Mouse (Mus musculus) spleen, postnatal 36 days (tissue): ENCODE results near the gene Tspan18.

Source experiments
- DNase-seq, 2 experiments: peaks; one replicate each; pipeline ENCODE4 v3.0.0; 2022; ENCODE audit warnings: low spot score in 2 of 2, mixed read lengths in 1 of 2

Tspan18 gene

DNA sequence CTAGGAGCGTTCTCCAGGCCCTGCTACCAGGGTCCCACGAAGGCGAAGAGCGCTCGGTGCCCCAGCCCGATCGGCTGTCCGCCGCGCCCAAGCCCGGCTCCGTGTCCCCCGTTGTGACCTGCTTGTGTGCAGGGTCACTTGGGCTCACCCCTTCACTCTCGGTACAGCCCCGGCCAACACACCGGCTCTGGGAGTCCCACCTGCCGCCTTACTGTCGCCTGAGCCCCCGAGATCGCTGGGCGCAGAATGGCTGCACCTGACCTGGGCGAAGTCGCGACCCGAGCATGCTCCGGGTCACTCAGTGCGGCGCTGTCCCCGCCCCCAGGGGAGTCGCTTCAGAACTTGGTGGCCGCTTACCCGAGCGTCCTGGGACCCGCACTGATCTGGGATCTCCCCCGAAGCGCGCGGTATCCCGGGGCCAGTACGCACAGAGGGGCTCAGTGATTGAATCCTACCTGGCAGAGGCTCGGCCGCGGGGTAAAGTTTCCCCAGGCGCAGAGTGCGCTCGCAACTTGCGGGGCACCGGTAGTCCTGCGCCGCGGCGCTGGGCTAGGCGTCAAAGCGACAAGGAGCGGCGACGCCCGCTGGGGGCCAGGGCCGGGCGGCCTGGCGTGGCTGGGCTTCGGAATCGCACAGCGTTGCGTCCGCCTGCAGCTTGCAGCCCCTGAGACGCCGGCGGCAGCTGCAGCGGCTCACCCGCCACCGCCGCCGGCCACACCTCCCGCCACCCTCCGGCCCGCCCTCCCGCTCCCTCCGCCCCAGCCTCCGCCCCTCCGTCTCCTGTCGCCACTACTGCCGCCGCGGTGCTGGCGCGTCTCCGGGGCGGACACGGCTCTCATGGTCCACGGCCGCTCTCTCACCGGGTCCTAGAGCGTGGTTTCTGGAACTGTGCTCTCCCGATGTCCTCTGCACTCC lies at the start of gene Tspan18:
Gene Tspan18, minus strand, starts transcription at position 689 of the 915 bp plus-strand sequence.
- peak; percentile 36 to 44 for DNase-seq

DNA sequence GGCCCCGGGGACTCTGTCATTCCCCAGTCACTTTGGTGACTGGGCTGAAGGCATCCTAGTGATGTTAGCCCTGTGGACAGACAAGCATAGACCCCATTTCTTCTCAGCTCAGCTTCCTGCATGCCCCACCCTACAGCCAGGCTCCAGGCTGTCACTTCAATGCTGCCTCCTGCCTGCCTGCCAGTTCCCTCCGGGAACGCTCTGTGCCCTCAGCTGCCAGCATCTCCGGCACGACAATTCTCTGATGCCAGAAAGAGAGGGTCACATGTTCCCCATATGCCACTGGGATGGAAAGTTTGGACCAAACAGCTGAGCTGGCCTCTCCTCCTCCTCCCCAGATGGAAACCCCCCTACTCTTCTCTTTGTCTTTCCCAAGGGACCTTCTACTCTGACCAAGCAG lies 49.5 kb upstream of the Tspan18 start:
- DNase-seq: no peak

DNA sequence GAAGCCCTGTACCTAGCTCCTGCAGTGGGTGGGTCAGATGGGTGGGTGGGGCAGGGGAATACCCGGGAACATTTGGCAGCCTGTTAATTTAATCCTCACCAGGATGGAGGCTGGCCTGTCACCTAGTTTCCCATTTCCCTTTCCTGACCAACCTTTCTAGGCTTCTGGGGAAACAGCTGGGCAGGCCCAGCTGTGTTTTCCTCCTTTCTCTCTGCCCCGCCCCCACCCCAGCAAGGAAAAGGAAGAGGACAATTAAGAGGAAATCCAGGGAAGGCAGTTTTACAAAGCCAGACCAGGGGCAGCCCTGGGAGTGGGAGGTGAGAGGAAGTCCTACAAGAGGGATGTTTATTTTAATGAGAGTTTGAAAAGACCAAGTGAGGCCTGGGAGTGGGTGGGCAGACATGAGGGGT lies 46.4 kb upstream of the Tspan18 start:
- no peak for DNase-seq

DNA sequence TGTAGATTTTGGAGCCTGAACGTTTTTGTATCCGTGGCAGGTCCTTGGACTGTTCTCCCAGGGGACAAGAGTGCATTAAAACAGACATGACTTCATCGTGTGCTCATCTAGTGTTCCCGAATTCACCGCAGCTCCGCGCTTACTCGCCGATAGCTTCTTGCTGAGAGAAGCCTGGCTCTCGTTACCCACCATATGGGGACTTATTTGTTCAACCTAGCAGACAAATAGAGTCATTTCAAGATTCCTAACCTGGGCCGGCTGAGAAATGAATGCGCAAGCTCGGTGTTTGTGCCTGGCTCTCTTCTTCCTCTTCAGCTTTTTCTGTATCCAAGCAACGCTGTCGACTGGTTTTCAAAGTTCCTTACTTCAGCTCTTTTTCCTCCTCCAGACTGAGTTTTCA lies 43.5 kb upstream of the Tspan18 start:
- DNase-seq: no peak

DNA sequence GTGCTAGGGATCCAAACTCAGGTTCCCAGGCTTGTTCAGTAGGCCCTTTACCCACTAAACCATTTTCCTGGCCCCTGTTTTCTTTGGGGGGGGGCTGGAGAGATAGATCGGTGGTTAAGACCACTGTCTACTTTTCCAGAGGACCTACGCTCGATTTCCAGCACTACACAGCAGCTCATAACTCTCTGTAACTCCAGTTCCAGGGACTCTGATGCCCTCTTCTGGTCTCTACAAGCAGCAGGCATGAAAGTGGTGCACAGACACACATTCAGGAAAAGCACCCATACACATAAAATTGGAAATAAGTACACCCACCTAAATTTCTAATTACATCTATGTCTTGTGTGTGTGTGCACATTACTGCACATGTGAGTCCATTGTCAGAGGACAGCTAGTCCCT lies 42.9 kb upstream of the Tspan18 start:
- no peak for DNase-seq

DNA sequence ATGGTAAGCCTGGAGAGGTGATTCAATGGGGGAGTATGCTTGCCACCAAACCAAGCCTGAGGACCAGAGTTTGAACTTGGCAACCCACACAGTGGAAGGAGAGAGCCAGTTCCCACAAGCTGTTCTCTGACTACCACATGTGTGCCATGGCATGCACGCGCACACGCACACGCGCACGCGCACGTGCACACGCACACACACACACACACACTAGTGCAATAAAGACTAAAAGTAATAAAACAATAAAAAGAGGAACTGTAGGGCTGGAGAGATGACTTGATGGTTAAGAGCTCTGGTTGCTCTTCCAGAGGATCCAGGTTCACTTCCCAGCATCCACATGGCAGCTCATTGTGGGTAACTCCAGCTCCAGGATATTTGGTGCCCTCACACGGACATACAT lies 38.6 kb upstream of the Tspan18 start:
- no peak for DNase-seq

DNA sequence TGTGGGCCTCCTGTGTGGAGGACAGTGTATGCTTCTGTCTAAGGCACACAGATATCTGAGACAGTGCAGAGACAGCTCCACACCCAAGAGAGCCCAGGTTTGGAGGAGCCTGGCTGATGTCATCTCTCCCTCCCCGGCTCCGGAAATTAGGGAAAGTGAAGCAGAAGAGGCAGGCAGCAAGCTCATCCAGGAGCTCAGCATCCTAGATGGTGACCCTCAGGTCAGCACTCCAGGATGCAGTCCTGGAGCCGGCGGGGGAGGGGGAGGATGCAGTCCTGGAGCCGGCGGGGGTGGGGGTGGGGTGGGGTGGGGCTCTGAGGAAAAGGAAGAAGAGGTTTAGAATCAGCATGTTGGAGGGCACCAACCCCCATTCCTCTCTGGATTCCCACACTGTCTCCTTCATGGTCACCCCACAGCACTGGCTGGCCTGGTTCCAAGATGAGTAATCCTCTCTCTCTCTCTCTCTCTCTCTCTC lies 37.8 kb upstream of the Tspan18 start:
- DNase-seq: no peak

DNA sequence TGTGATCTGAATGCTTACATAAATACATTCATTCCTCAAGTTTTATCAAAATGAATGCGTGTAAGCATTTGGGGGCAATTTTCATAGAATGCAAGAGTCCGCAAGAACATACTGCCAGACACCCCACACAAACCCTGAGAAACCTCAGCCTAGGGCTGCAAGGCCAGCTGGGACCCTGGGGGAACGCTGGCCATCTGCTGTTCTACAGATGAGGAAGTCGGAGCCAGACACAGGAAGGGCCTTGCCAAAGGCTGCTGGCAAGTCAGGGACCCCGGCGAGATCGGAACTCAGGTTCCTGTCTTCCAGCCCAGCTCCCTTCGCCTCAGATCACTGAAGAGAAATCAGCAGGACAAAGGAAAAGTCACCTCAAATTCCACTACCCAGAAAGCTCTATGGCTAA lies 34.6 kb upstream of the Tspan18 start:
- DNase-seq: no peak

DNA sequence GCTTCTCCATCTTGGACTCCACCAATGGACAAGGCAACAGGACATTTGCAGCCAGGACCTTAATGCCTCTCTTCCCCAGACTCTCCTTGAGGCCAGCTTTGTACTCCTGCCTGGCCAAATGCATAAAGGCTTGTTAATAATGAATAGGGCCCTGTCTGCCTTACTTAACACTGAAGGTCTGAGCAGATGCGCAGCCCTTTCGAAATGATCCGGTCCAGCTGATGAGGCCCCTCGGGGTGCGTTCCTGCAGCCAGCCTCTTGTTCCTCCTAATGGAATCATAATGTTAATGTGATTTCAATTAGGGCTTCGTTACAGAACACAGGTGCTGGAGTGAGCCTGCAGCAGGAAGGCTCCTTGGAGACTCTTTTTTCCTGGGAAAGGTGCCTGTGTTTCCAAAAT lies 33.7 kb upstream of the Tspan18 start:
- DNase-seq: no peak

DNA sequence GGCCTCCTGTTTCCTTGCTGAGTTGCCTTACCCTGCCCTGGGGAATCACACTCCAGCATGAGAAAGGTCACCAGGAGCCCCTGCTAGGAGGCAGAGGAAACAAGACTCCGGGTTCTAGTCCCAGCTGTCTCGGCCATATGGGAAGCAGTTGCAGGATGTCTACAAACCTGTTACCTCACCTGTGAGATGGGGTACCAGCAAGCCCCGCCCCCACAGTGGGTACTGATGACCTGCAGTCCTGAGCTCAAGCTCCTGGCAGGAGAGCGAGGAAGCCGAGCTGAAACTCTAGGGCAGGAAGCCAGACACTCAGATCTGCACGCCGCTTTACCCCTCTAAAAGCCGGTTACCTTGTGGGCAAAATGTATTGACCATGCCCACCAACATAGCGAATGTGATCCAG lies 31.1 kb upstream of the Tspan18 start:
- no peak for DNase-seq

DNA sequence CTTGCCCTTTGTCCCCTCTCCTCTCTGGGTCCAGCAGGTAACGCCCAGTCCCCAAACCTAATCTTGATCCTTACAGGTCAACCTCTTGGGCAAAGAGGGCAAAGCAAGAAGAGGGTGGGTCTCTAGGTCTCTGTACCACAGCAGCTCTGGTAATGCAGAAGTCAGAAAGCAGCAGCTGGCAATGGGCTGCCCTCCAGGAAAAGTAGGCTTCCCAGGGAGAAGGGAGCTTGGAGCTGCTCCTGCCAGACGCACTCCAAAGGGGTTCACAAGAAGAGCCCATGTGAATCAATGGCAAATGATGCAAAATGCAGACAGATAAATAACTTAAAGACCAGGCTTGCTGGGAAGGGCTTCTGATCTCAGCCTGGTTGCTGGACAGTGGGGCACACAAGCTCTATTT lies 30.6 kb upstream of the Tspan18 start:
- DNase-seq: no peak

DNA sequence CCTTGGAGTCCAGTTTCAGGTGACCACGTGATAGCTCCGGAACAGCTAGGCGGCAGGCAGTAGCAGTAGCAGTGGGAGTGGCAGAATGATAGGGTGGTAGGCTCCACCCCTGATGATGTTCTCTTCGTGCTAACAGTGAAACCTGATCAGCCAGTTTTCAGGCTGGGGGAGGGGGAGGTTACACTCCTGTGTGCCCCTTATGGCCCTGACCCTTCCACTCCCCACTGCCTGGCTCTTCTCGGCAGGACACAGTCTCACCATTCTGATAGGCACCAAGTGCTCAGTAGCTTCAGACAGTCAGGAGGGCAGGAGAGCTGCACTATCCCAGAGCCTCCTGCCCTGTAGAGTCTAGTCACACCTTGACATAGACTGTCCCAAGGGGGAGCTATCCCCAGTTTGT lies 27.1 kb upstream of the Tspan18 start:
- DNase-seq: no peak

DNA sequence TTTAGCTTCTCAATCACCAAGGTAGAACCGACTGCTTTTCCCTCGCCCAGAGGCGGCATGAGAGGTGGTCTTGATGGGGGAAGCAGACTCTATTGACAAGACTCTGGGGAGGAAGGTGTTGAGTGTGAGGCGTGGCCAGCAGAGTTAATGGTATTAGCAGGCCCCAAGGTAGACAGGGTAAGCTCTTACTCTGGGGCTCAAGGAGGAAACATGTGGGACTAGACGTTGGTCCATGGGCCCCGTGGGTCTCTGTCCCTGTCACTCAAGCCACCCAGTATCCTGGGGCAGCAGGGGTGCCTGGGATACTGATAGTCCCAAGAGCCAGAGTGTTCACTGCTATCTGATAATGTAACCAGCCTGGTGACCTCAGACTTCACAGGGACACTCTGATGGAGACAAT lies 26.0 kb upstream of the Tspan18 start:
- no peak for DNase-seq

DNA sequence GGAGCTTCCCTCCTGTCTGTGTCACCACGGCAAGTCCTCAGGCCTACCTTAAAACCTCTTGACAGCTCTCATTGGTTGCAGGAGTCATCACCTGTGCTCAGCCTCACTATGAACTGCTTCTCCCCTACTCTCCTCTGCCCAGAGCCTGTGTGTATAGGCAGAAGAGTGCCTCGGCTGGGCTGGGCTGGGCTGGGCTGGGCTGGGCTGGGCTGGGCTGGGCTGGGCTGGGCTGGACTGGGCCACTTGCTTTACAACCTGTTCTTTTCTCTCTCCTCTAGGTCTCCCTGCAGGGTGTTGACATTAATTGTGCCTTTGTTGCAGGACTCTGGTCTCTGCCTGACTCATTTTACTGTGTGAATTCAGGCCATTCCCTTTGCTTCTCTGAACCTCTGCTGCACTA lies 23.1 kb upstream of the Tspan18 start:
- DNase-seq: no peak

DNA sequence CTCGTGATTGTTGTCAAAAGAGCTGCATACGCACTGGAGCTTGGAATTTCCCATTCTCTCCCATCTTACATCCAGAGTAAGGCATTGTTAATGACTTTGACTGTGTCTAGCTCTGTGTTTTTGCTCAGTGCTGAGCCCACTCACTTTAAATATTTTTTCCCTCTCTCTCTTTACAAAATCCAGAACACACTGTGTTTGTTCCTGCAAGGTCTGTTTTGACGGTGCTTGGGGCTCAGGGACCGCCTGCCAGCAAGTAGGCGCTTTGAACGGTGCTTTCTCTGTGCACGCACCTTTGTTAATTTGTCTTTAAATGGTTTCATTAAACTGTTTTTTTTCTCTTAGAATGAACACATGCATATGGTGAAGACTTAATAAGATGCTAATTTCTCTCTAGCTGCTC lies 21.5 kb upstream of the Tspan18 start:
- no peak for DNase-seq

DNA sequence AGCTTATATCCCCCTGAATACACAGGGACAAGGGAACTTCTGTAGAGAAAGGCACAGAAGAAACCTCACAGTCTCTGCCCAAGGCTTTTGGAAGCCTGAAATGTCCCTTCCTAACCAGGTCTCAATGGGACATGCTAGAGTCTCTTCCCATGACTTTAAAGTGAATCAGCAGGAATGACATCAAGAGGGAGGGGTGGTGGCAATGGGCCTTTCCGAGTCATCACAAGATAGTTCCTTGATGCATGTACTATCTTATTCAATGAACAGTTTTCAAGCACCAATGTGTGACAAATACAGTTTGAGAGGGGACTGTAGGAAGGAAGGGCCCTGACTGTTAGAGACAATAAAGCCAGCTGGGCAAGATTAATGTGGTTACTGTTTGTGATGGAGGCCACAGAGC lies 20.3 kb upstream of the Tspan18 start:
- DNase-seq: no peak

DNA sequence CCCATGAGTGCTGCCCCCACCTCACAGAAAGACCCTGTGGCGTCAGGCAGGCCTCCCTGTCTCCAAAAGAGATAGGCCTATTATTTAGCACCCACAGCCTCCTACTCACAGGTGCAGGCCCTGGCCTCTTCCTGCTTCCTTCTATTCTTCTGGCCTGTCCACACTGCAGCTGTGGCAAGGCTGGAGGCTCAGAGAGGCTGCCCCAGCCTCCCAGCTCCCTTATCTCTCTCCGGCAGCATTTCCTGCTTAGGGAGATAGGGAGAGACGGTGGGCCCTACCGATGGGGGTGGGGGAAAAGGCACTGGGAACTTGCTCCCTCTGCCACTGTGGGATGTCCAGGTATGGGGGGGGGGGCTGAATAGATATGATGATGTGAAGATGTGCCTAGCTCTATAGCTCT lies 19.4 kb upstream of the Tspan18 start:
- DNase-seq: peak; percentile 49 to 67

DNA sequence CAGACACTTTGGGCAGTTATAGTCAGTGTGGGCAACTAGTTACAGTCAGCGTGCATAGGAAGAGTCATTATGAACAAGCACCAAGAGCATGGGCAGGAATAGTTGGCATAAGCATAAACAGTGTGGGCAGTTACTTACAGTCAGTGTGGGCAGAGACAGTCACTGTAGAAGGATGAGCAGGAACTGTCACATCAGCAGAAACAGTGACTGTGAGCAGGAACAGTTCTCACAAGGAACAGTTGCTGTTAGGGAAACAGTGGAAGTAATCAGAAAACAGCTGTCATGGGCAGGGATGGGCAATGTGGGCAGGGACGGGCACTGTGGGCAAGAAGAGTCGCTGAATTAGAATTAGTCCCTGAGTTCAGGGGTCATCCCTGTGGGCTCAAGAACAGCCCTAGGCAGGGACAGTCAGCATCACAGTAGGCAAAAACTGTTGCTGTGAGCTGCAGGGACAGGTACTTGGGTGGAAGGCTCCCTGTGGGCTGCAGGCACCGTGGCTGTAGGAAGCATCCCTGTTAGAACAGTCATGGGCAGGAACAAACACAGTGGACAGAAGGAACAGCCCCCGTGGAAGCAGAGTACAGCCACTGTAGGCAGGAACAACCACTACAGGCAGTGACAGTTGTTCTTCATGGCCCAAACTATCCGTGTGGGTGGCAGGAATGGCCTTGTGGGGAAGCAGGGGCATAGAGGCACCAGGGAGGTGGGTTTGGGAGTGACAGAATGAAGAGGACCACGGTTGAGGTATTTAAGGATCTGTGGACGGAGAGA lies 18.8 kb upstream of the Tspan18 start:
- no peak for DNase-seq

DNA sequence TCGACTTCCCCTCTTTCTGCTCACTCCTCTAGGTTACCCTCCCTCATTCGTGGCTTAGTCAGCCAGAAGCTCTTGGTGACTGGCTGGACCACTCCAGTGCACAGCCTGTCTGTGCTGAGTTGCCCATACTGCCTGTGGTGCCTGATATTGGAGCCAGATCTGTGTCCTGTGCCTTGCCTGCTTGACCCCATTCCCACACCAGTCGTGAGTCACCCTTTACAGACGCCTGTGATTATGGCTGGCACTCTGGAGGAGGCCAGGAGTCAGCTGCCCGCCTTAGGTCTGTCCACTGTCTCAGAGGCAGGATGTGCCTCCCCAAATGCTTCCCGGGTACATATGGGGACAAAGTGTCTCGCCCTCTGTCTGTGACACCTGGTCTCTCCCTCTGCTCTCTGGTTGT lies 17.0 kb upstream of the Tspan18 start:
- no peak for DNase-seq

DNA sequence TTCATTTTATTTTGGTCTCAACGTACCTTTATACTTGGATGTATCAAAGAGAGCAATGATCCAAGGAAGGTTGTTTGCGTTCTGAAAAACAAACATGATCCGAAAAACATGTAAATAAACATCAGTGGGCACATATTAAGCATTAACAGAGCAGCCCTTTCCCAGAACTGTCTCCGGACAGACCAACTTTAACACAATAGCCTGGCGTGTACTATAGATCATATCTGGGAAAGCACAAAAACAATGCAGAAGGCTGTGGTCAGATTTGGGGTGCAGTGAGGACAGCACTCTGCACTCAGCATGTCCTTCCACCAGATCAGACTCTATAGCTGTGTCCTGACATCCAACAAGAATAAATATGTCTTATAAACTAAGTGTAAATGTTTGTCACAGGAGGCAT lies 12.7 kb upstream of the Tspan18 start:
- DNase-seq: no peak

DNA sequence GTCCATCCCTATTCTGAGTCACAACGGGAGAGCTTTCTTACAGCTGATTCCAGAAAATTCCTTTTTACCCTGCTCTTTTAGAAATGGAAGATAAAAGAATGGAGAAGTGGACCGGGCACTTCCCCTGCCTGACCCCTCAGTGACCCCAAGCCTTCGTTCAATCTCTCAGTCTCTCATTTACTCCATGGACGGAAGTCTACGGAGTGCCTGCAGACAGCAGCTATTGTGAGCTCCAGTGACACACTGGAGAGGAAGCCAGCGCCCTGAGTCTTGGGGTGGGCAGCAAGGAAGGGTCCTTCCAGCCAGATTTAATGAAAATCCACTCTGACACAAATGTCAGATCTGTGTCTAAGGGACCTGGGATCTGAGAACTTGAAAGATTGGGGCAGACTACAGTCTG lies 12.3 kb upstream of the Tspan18 start:
- DNase-seq: no peak

DNA sequence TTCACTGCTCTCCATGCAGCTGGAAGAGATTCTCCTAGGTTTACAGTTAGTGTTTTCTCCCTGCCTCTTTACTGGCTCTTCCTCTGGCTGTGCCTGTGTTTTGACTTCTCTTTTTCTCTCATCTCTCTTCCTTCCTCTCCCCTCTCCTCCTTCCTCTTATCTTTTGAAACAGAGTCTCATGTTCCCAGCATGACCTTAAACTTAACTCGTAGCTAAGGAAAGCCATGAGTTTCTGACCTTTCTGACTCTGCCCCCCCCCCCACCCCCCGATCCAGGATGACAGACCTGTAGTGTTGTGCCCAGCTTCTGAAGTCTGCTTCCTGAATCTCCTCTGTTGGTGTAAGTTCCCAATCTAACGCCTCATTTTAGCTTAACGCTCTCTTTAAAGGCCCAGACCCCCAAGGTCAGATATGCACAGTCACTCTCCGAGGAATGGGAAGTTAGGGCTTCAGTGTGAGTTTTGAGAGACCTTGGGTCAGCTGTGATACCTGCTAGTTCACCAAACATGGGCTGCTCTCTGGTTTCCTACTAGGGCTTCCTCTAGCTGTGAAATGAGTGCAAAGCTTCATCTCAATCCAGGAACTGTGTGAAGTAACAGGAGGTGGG lies 11.5 kb upstream of the Tspan18 start:
- no peak for DNase-seq
